Mouse (Mus musculus): ENCODE measurements around the gene Olfr1415.

- TF ChIP-seq CTCF (conservative IDR thresholded peaks at IDR 0.05; ENCODE audit: low read length), result peak; percentile 54
- no peak for TF ChIP-seq POU5F1 (IDR thresholded peaks at IDR 0.05; ENCODE audit: borderline replicate concordance, low read length)
These were observed 42.0 kb downstream of the Olfr1415 start for GRCm38 (mm10) chr1:92453751-92454445.
